Mouse (Mus musculus): ENCODE data around the gene Patj. TPM values are rescaled to one million over a fixed set of nuclear protein-coding genes. Genes with fewer than 3 reads are reported as not detected.

Gene Patj
- total and polyA plus RNA-seq, 3 experiments: 0.19 to 0.46 TPM; not detected in 1

- Histone ChIP-seq H3K9ac (ENCODE audit: control insufficient read depth, low read depth, low read length, poor library complexity, severe bottlenecking) (no peak overlapping the region), H3K27me3 (ENCODE audit: control insufficient read depth in 1 of 2, insufficient read depth in 2 of 2, low read length in 2 of 2) (peaks cover 4 to 8% of the 10 kb centered on the region in 2 experiments), H3K79me2 (ENCODE audit: control insufficient read depth, insufficient read depth, low read length, poor library complexity) (no peaks in the 10 kb centered on the region), H3K4me3 (ENCODE audit: control insufficient read depth in 1 of 2, insufficient read depth in 1 of 2, low read depth in 2 of 2, low read length in 2 of 2) (no peak overlapping the region), H3K9me3 (replicated peaks; ENCODE audit: insufficient read depth, low read length) (no peaks in the 10 kb centered on the region), H3K36me3 (ENCODE audit: control insufficient read depth in 1 of 2, insufficient read depth in 2 of 2, low read length in 2 of 2) (peaks cover 0 to 5% of the 10 kb centered on the region in 2 experiments; a peak in 2 of 4 replicates), H3K27ac (ENCODE audit: control insufficient read depth, low read depth, low read length) (no peak overlapping the region), H3K4me1 (ENCODE audit: control insufficient read depth in 1 of 2, insufficient read depth in 2 of 2, low read length in 2 of 2) (peaks cover 0 to 5% of the 10 kb centered on the region in 2 experiments; a peak in 3 of 4 replicates)
- no peak for DNase-seq (ENCODE audit: low read depth, low spot score)
- no peak for TF ChIP-seq JUND (IDR thresholded peaks at IDR 0.05; ENCODE audit: low read depth, low read length)
- TF ChIP-seq NELFE (IDR thresholded peaks at IDR 0.05; ENCODE audit: low read depth, low read length): no peak
- no peak for TF ChIP-seq CHD1 (IDR thresholded peaks at IDR 0.05; ENCODE audit: low read depth, low read length)
- no peak for TF ChIP-seq CHD2 (IDR thresholded peaks at IDR 0.05; ENCODE audit: low read length)
- no peak for TF ChIP-seq POLR2A (IDR thresholded peaks at IDR 0.05; ENCODE audit: control insufficient read depth in 1 of 2, insufficient read depth in 1 of 2, low read depth in 1 of 2, low read length in 2 of 2, poor library complexity in 1 of 2)
- TF ChIP-seq HCFC1 (IDR thresholded peaks at IDR 0.05; ENCODE audit: low read depth, low read length): no peak
- TF ChIP-seq EP300 (IDR thresholded peaks at IDR 0.05; ENCODE audit: low read depth in 1 of 2, low read length in 2 of 2): no peak
- TF ChIP-seq MYB (IDR thresholded peaks at IDR 0.05; ENCODE audit: low read depth, low read length): no peak
- no peak for TF ChIP-seq ZNF384 (IDR thresholded peaks at IDR 0.05; ENCODE audit: low read depth, low read length)
- TF ChIP-seq TCF12 (IDR thresholded peaks at IDR 0.05; ENCODE audit: low read depth, low read length): no peak
- TF ChIP-seq USF2 (IDR thresholded peaks at IDR 0.05; ENCODE audit: borderline replicate concordance in 1 of 2, insufficient read depth in 1 of 2, low read depth in 1 of 2, low read length in 2 of 2): no peak
- no peak for TF ChIP-seq NRF1 (IDR thresholded peaks at IDR 0.05; ENCODE audit: insufficient read depth, low read depth, low read length, poor library complexity, severe bottlenecking)
- no peak for TF ChIP-seq KAT2A (conservative IDR thresholded peaks at IDR 0.05; ENCODE audit: low read depth, low read length)
- TF ChIP-seq MXI1 (IDR thresholded peaks at IDR 0.05; ENCODE audit: low read depth, low read length): no peak
- TF ChIP-seq MAX (IDR thresholded peaks at IDR 0.05; ENCODE audit: low read length): no peak
- TF ChIP-seq RCOR1 (IDR thresholded peaks at IDR 0.05; ENCODE audit: low read depth, low read length): no peak
- TF ChIP-seq TBP (IDR thresholded peaks at IDR 0.05; ENCODE audit: low read depth, low read length): no peak
- no peak for TF ChIP-seq UBTF (IDR thresholded peaks at IDR 0.05; ENCODE audit: borderline replicate concordance, insufficient read depth, low read depth, low read length)
- no peak for TF ChIP-seq GABPA (IDR thresholded peaks at IDR 0.05; ENCODE audit: low read depth, low read length)
These were observed 60.3 kb downstream of the Patj start for GRCm38 (mm10) chr4:98455910-98456309.

DNA sequence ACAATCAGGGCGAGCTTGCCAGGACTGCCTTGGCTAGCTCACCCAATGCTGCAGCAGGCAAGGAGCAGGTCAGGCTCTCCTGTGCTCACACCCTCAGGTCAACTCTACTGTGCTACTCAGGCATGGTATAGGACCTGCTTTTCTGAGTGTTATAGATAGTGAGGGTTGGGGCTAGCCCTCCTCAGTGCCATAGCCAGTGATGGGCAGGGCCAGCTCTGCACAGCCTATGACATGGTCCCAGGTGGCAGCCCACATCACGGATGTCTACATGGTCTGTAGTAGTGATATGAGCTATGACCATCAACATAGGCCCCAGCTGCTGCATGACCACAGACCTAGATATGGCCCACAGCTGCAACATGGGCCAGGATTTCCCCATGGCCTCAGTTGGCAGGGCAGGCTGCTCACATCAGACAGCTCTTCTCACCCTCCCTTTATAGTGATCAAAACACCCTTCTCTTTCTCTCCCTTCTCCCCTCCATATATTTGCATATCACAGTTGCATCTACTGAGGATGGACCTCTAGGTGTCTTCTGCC lies 66.3 kb downstream of the Patj start:
- Histone ChIP-seq H3K79me2 (ENCODE audit: control insufficient read depth, insufficient read depth, low read length, poor library complexity) (no peaks in the 10 kb centered on the region), H3K9ac (ENCODE audit: control insufficient read depth, low read depth, low read length, poor library complexity, severe bottlenecking) (no peak overlapping the region), H3K36me3 (ENCODE audit: control insufficient read depth in 1 of 2, insufficient read depth in 2 of 2, low read length in 2 of 2) (no peaks in the 10 kb centered on the region), H3K4me3 (ENCODE audit: control insufficient read depth in 1 of 2, insufficient read depth in 1 of 2, low read depth in 2 of 2, low read length in 2 of 2) (no peak overlapping the region), H3K27ac (ENCODE audit: control insufficient read depth, low read depth, low read length) (no peak overlapping the region), H3K4me1 (ENCODE audit: control insufficient read depth in 1 of 2, insufficient read depth in 2 of 2, low read length in 2 of 2) (no peaks in the 10 kb centered on the region; a peak in 2 of 4 replicates), H3K9me3 (replicated peaks; ENCODE audit: insufficient read depth, low read length) (no peaks in the 10 kb centered on the region), H3K27me3 (ENCODE audit: control insufficient read depth in 1 of 2, insufficient read depth in 2 of 2, low read length in 2 of 2) (peaks cover 3 to 6% of the 10 kb centered on the region in 2 experiments)
- no peak for DNase-seq (ENCODE audit: low read depth, low spot score)
- TF ChIP-seq TBP (IDR thresholded peaks at IDR 0.05; ENCODE audit: low read depth, low read length) (no peak), SIN3A (IDR thresholded peaks at IDR 0.05; ENCODE audit: low read length) (no peak), MYB (IDR thresholded peaks at IDR 0.05; ENCODE audit: low read depth, low read length) (no peak), USF2 (IDR thresholded peaks at IDR 0.05; ENCODE audit: borderline replicate concordance in 1 of 2, insufficient read depth in 1 of 2, low read depth in 1 of 2, low read length in 2 of 2) (no peak), ZMIZ1 (IDR thresholded peaks at IDR 0.05; ENCODE audit: low read depth, low read length) (no peak), SMC3 (IDR thresholded peaks at IDR 0.05; ENCODE audit: low read depth, low read length) (no peak), MXI1 (IDR thresholded peaks at IDR 0.05; ENCODE audit: low read depth, low read length) (no peak), MAFK (IDR thresholded peaks at IDR 0.05; ENCODE audit: borderline replicate concordance, low read depth, low read length) (no peak), CHD2 (IDR thresholded peaks at IDR 0.05; ENCODE audit: low read length) (no peak), MYC (IDR thresholded peaks at IDR 0.05; ENCODE audit: low read depth, low read length) (no peak), ETS1 (IDR thresholded peaks at IDR 0.05; ENCODE audit: low read depth, low read length) (no peak), RCOR1 (IDR thresholded peaks at IDR 0.05; ENCODE audit: low read depth, low read length) (no peak), RAD21 (IDR thresholded peaks at IDR 0.05; ENCODE audit: low read depth, low read length) (no peak), EP300 (IDR thresholded peaks at IDR 0.05; ENCODE audit: low read depth in 1 of 2, low read length in 2 of 2) (no peak), JUND (IDR thresholded peaks at IDR 0.05; ENCODE audit: low read depth, low read length) (no peak)
